Mouse (Mus musculus): ENCODE results near the gene Syn3.
A peak's percentile ranks its signal among the peaks of the same experiment; 100 is the strongest.
"Not testable (repeated sequence)": the region's sequence is repeated elsewhere in the genome, so short reads cannot be mapped to it uniquely, and the experiment has no call there.

Syn3 gene

GRCm38 (mm10) chr10:86047786-86048185, 450.9 kb downstream of the Syn3 start:
- DNase-seq (ENCODE audit: low spot score) = no peak

- no peak for DNase-seq (ENCODE audit: low spot score)
These were observed 452.3 kb downstream of the Syn3 start for GRCm38 (mm10) chr10:86046371-86046770.

- no peak for DNase-seq (ENCODE audit: low spot score)
These were observed 454.6 kb downstream of the Syn3 start for GRCm38 (mm10) chr10:86044066-86044465.

GRCm38 (mm10) chr10:86043651-86044050, 455.0 kb downstream of the Syn3 start:
- DNase-seq (ENCODE audit: low spot score) = no peak

- DNase-seq (ENCODE audit: low spot score) = no peak
These were observed 464.5 kb downstream of the Syn3 start for GRCm38 (mm10) chr10:86034007-86034728.

- DNase-seq (ENCODE audit: low spot score) = no peak
These were observed 466.2 kb downstream of the Syn3 start for GRCm38 (mm10) chr10:86032517-86032916.

GRCm38 (mm10) chr10:86030743-86031142, 468.0 kb downstream of the Syn3 start:
- DNase-seq (ENCODE audit: low spot score) = no peak

DNA sequence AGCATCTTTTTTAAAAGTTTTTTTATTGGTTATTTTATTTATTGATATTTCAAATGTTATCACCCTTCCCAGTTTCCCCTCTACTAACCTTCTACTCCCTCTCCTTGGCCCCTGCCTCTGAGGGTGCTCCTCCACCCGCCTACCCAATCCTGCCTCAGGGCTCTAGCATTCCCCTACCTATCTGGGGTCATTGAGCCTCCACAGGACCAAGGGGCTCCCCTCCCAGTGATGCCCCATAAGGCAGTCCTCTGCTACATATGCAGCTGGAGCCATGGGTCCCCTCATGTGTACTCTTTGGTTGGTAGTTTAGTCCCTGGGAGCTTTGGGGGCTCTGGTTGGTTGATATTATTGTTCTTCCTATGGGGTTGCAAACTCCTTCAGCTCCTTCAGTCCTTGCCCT, 471.9 kb downstream of the Syn3 start:
- not testable (repeated sequence) for DNase-seq (ENCODE audit: low spot score)

GRCm38 (mm10) chr10:86026354-86026753, 472.3 kb downstream of the Syn3 start:
- no peak for DNase-seq (ENCODE audit: low spot score)

DNA sequence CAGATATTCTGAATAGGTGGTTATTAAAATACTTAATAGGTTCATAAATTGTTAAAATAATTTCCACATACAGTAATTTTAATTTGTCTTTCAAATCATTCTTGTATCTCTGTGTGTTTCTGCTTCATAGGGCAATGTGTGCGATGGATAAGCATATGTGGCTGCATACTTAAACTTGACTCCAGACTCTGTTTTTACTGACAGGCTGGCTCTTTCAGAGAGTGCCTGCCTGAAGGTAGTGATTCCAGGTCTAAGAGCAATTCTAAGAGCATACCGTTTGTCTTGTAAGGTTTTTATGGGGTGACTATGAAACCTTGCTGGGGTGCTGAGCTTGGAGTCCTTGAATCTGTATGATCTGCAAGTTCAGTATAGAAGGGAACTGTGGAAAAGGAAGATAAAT, 472.8 kb downstream of the Syn3 start:
- no peak for DNase-seq (ENCODE audit: low spot score)

- no peak for DNase-seq (ENCODE audit: low spot score)
These were observed 475.5 kb downstream of the Syn3 start for GRCm38 (mm10) chr10:86023149-86023548.

DNA sequence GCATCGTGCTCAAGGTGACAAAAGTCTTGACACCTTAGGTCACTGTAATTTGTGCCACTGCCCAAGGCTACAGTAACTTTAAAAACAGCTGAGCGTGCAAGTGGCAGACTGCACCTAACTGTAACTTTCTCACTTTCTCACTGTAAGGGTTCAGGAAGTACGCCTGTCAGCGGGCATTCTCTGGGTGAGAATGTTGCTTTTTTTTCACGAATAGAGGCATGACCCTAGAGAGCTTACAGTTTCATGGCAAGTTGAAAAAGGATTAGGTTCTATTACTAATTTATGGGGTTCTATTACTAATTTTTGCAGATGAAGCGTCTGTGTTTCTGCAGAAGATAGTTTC, 476.3 kb downstream of the Syn3 start:
- DNase-seq (ENCODE audit: low spot score) = no peak

DNA sequence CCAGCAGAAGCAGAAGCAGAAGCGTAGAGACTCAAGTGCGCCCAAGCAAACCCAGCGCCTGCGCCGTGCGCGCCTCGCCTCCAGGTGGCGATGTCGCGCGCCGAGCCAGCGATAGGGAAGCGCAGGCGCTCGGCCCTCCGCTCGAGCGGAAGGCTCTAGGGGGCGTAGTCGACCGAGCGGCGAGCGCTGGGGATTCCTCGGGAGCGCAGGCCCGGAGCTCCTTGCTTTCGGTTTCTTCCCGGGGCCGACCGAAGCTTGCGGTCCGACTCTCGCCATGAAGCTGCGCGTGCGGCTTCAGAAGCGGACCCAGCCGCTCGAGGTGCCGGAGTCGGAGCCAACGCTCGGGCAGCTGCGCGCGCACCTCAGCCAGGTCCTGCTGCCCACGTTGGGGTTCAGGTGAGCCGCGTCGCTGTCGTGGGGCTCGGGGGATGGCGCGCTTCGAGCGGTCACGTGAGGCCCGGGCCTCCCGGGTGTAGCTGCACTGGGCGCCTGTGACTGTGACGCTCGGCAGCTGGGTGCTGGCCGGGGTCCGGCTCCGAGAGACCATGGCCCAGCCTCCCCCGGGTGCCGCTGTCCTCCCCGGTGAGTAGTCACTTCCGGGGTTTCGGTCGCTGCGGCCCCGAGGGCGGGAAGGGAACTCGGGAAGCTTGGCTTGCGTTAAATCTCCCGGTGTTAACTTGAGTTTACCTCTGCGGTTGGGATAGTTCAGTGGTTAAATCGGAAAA, 476.8 kb downstream of the Syn3 start, which contains the start of gene Fbxo7:
TSS of gene Fbxo7 (plus strand) at position 224 of the 725 bp plus-strand sequence.
- peak; percentile 56 for DNase-seq (ENCODE audit: low spot score)

DNA sequence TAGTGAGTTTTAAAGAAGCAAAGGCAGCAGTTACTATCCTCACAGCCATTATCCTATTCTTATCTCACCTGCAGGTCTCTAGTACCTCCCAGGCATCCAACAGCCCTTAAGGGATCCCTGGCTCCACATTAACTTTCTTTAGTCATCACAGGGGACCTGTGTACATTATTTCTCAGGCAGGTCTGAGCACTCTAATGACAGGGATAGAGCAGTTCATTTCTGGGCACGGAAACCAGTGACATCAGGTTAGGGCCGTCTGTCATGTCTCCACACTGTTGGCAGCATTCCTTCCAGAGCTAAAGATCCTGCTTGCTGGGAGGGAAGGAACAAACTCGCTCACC, 477.3 kb downstream of the Syn3 start:
- DNase-seq (ENCODE audit: low spot score) = no peak

GRCm38 (mm10) chr10:86018813-86019212, 479.9 kb downstream of the Syn3 start:
- no peak for DNase-seq (ENCODE audit: low spot score)

- DNase-seq (ENCODE audit: low spot score) = no peak
These were observed 480.9 kb downstream of the Syn3 start for GRCm38 (mm10) chr10:86017781-86018180.

DNA sequence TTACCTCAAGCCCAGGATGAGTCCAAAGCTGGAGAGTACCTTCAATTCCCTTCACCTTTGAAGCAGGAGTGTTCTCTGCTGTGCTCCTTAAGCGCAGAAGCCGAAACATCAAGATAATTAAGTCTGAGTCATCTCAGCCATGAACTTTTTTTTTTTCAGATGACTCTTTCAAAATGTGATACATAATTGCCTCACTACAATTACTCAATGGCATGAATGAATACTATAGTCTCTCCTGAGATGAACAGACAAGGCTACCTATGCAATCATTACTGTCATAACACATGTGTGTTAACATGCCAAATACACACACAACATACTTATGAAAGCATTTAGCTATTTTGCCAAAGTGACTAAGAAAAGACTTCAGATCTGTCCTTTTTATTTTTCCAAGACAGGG, 486.9 kb downstream of the Syn3 start, which contains the start of gene Bpifc:
TSS of gene Bpifc (minus strand) at position 115 of the 400 bp plus-strand sequence.
- no peak for DNase-seq (ENCODE audit: low spot score)

DNA sequence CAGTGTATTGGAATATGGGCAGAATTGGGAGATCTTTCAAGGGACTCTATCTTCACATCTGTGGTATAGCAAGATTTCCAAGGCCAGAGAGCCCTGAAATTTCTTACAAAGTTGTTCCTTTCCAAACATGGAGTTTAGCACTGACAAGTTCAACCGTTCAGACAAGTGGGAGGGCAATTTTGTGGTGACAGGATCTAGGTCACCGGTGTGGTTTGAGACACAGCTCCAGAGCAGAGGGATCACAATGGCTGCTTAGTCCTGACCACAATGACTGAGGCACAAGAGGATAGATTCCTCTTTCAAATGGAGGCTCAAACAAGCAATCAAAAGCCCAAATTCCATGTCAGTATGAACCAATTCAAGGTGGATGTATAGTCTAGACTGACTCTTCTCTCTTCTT, 487.5 kb downstream of the Syn3 start:
- DNase-seq (ENCODE audit: low spot score) = no peak

- DNase-seq (ENCODE audit: low spot score) = no peak
These were observed 488.1 kb downstream of the Syn3 start for GRCm38 (mm10) chr10:86010636-86011035.

DNA sequence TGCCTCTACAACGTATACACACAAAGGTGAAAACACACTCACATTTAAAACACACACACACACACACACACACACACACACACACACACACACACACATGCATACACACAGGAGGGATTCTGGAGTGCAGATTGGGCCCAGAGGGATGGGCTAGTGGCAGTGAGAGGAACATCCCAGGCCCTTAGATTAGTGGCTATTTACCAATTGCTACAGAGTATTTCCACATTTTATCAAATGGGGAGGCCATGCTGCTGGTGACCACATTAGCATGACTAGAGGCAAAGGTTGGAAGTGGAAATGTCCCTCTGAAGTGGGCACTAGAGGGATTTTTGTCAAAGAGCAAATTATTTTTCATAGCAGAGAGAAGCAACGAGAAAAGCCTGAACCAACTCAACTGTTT, 489.0 kb downstream of the Syn3 start:
- no peak for DNase-seq (ENCODE audit: low spot score)

DNA sequence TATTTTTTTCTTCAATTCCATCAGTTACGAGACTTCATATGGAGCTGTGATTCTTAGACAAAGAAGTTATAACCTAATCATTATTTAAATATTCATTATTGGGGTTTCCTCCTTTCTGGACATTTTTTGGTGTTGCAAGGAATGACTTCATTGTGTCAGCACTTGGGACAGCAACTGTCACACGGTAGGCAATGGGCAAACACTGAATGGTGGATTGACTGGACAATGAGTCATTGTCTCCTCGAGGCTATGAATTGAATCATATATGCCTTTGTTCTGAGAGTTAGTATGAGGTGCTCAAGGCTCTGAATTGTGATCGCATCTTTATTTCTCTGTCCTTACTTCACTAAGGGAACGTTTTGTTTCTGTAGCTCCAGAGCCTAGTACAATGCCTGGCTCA, 492.2 kb downstream of the Syn3 start:
- no peak for DNase-seq (ENCODE audit: low spot score)

All from urinary bladder, postnatal 10 days (tissue).